Mouse (Mus musculus) MEL (cell line): Measurements from ENCODE around the gene Xpnpep2. TPM values are rescaled to one million over a fixed set of nuclear protein-coding genes. Genes with fewer than 3 reads are reported as not detected.

Source experiments
- DNase-seq: peaks from one replicate; pipeline ENCODE4 v3.0.0; 2011; ENCODE audit warnings: low read depth, low spot score
- H3K27ac ChIP-seq: 2 replicates; pipeline ENCODE4 v1.5.1; 2012; ENCODE audit warnings: low read depth, mild to moderate bottlenecking, control low read depth, low read length, moderate library complexity; ENCODE audit not compliant: control insufficient read depth
- H3K27me3 ChIP-seq, 2 experiments: fragments of 150-350 bp in 1 of 2; sonication (generic) in 1 of 2; 2 replicates each; pipeline ENCODE4 v1.6.1; 2012; ENCODE audit warnings: low read length in 2 of 2, mild to moderate bottlenecking in 2 of 2, improper control_type of control experiment in 1 of 2, moderate library complexity in 1 of 2; ENCODE audit not compliant: insufficient read depth in 2 of 2, control insufficient read depth in 1 of 2
- H3K36me3 ChIP-seq, 2 experiments: 2 replicates each; pipeline ENCODE4 v1.6.1; 2012 to 2014; ENCODE audit warnings: low read length in 2 of 2, improper control_type of control experiment in 1 of 2, inconsistent platforms in 1 of 2, mild to moderate bottlenecking in 1 of 2; ENCODE audit not compliant: insufficient read depth in 2 of 2, control insufficient read depth in 1 of 2
- H3K4me1 ChIP-seq, 2 experiments: fragments of 150-350 bp in 1 of 2; sonication (generic) in 1 of 2; 2 replicates each; pipeline ENCODE4 v1.6.1; 2012; ENCODE audit warnings: low read length in 2 of 2, improper control_type of control experiment in 1 of 2, mild to moderate bottlenecking in 1 of 2; ENCODE audit not compliant: insufficient read depth in 2 of 2, control insufficient read depth in 1 of 2
- H3K4me3 ChIP-seq, 2 experiments: fragments of 150-350 bp in 1 of 2; sonication (generic) in 1 of 2; 2 replicates each; pipeline ENCODE4 v1.5.1; 2012; ENCODE audit warnings: low read depth in 2 of 2, low read length in 2 of 2, mild to moderate bottlenecking in 2 of 2, moderate library complexity in 2 of 2, control low read depth in 1 of 2, improper control_type of control experiment in 1 of 2; ENCODE audit not compliant: control insufficient read depth in 1 of 2, insufficient read depth in 1 of 2
- H3K79me2 ChIP-seq: 2 replicates; pipeline ENCODE4 v1.6.1; 2012; ENCODE audit warnings: mild to moderate bottlenecking, low read length, moderate library complexity; ENCODE audit not compliant: control insufficient read depth, poor library complexity, insufficient read depth
- H3K9ac ChIP-seq: 2 replicates; pipeline ENCODE4 v1.6.1; 2012; ENCODE audit warnings: low read depth, mild to moderate bottlenecking, control low read depth, low read length, moderate library complexity; ENCODE audit not compliant: control insufficient read depth, poor library complexity, severe bottlenecking
- H3K9me3 ChIP-seq: fragments of 150-350 bp; sonication (generic); replicated peaks from 2 replicates; pipeline ENCODE4 v1.6.1; 2012; ENCODE audit warnings: mild to moderate bottlenecking, low read length, improper control_type of control experiment, moderate library complexity; ENCODE audit not compliant: insufficient read depth
- CHD1 ChIP-seq: IDR thresholded peaks from 2 replicates; pipeline ENCODE4 v1.6.1; 2012; ENCODE audit warnings: low read depth, mild to moderate bottlenecking, inconsistent platforms, low read length, improper control_type of control experiment
- CHD2 ChIP-seq: IDR thresholded peaks from 2 replicates; pipeline ENCODE4 v1.6.1; 2011; ENCODE audit warnings: low read length, improper control_type of control experiment
- CTCF ChIP-seq, 3 experiments: IDR thresholded peaks in 2 of 3; conservative IDR thresholded peaks in 1 of 3; 2 replicates each; pipeline ENCODE4 v1.5.1; 2011 to 2012; ENCODE audit warnings: low read length in 3 of 3, low read depth in 2 of 3, mild to moderate bottlenecking in 2 of 3, improper control_type of control experiment in 1 of 3, inconsistent platforms in 1 of 3, mixed read lengths in 1 of 3, moderate library complexity in 1 of 3; ENCODE audit not compliant: control insufficient read depth in 1 of 3, insufficient read depth in 1 of 3, poor library complexity in 1 of 3, severe bottlenecking in 1 of 3
- E2F4 ChIP-seq: IDR thresholded peaks from 2 replicates; pipeline ENCODE4 v1.6.1; 2011; ENCODE audit warnings: low read depth, low read length, improper control_type of control experiment, borderline replicate concordance
- EP300 ChIP-seq, 2 experiments: IDR thresholded peaks; 2 replicates each; pipeline ENCODE4 v1.6.1; 2011; ENCODE audit warnings: improper control_type of control experiment in 2 of 2, low read length in 2 of 2, low read depth in 1 of 2, mild to moderate bottlenecking in 1 of 2
- GABPA ChIP-seq: IDR thresholded peaks from 2 replicates; pipeline ENCODE4 v1.6.1; 2012; ENCODE audit warnings: low read depth, mild to moderate bottlenecking, inconsistent platforms, low read length, improper control_type of control experiment, moderate library complexity
- GATA1 ChIP-seq: IDR thresholded peaks from 2 replicates; pipeline ENCODE4 v1.6.1; 2011; ENCODE audit warnings: low read depth, low read length, improper control_type of control experiment
- JUND ChIP-seq: IDR thresholded peaks from 2 replicates; pipeline ENCODE4 v1.6.1; 2011; ENCODE audit warnings: low read depth, mild to moderate bottlenecking, improper control_type of control experiment, low read length
- KAT2A ChIP-seq: conservative IDR thresholded peaks from 2 replicates; pipeline ENCODE4 v1.6.1; 2012; ENCODE audit warnings: low read depth, low read length, improper control_type of control experiment, inconsistent platforms
- MAFK ChIP-seq: IDR thresholded peaks from 2 replicates; pipeline ENCODE4 v1.6.1; 2011; ENCODE audit warnings: low read depth, mild to moderate bottlenecking, low read length, improper control_type of control experiment, borderline replicate concordance
- MAX ChIP-seq: IDR thresholded peaks from 2 replicates; pipeline ENCODE4 v1.6.1; 2011; ENCODE audit warnings: low read length, improper control_type of control experiment
- MEF2A ChIP-seq: IDR thresholded peaks from 2 replicates; pipeline ENCODE4 v1.6.1; 2014; ENCODE audit warnings: low read depth, mild to moderate bottlenecking, inconsistent platforms, low read length, improper control_type of control experiment; ENCODE audit not compliant: poor library complexity, insufficient replicate concordance, severe bottlenecking; ENCODE audit errors: extremely low read depth
- MXI1 ChIP-seq: IDR thresholded peaks from 2 replicates; pipeline ENCODE4 v1.6.1; 2011; ENCODE audit warnings: mild to moderate bottlenecking, low read depth, low read length, improper control_type of control experiment
- MYC ChIP-seq: IDR thresholded peaks from 2 replicates; pipeline ENCODE4 v1.6.1; 2011; ENCODE audit warnings: low read depth, mild to moderate bottlenecking, low read length, improper control_type of control experiment, moderate library complexity
- NRF1 ChIP-seq: IDR thresholded peaks from 2 replicates; pipeline ENCODE4 v1.6.1; 2014; ENCODE audit warnings: low read depth, mild to moderate bottlenecking, inconsistent platforms, low read length, improper control_type of control experiment, moderate library complexity; ENCODE audit not compliant: poor library complexity, insufficient read depth, severe bottlenecking
- POLR2AphosphoS2 ChIP-seq: IDR thresholded peaks from 2 replicates; pipeline ENCODE4 v1.6.1; 2011; ENCODE audit warnings: low read length, improper control_type of control experiment
- POLR2AphosphoS5 ChIP-seq: IDR thresholded peaks from 2 replicates; pipeline ENCODE4 v1.6.1; 2012; ENCODE audit warnings: low read depth, borderline replicate concordance, mild to moderate bottlenecking, inconsistent platforms, low read length, moderate library complexity, mixed read lengths
- RAD21 ChIP-seq: IDR thresholded peaks from 2 replicates; pipeline ENCODE4 v1.6.1; 2011; ENCODE audit warnings: mild to moderate bottlenecking, low read depth, low read length, improper control_type of control experiment
- RCOR1 ChIP-seq: IDR thresholded peaks from 2 replicates; pipeline ENCODE4 v1.6.1; 2012; ENCODE audit warnings: low read depth, mild to moderate bottlenecking, inconsistent platforms, low read length, improper control_type of control experiment
- SMC3 ChIP-seq: IDR thresholded peaks from 2 replicates; pipeline ENCODE4 v1.6.1; 2011; ENCODE audit warnings: low read depth, low read length, improper control_type of control experiment
- TAL1 ChIP-seq: IDR thresholded peaks from 2 replicates; pipeline ENCODE4 v1.6.1; 2012; ENCODE audit warnings: mild to moderate bottlenecking, inconsistent platforms, low read length, moderate library complexity, mixed read lengths
- TBP ChIP-seq: IDR thresholded peaks from 2 replicates; pipeline ENCODE4 v1.8.0; 2011; ENCODE audit warnings: low read depth, low read length, improper control_type of control experiment
- TCF12 ChIP-seq: IDR thresholded peaks from 2 replicates; pipeline ENCODE4 v1.6.1; 2014; ENCODE audit warnings: low read depth, mild to moderate bottlenecking, inconsistent platforms, low read length, improper control_type of control experiment, moderate library complexity
- USF2 ChIP-seq, 2 experiments: IDR thresholded peaks; 2 replicates each; pipeline ENCODE4 v1.6.1; 2011 to 2012; ENCODE audit warnings: improper control_type of control experiment in 2 of 2, low read length in 2 of 2, borderline replicate concordance in 1 of 2, inconsistent platforms in 1 of 2, low read depth in 1 of 2, mild to moderate bottlenecking in 1 of 2; ENCODE audit not compliant: insufficient read depth in 1 of 2
- ZC3H11A ChIP-seq: IDR thresholded peaks from 2 replicates; pipeline ENCODE4 v1.6.1; 2012; ENCODE audit warnings: low read depth, mild to moderate bottlenecking, inconsistent platforms, low read length, improper control_type of control experiment
- ZKSCAN1 ChIP-seq: IDR thresholded peaks from 2 replicates; pipeline ENCODE4 v1.6.1; 2012; ENCODE audit warnings: low read depth, mild to moderate bottlenecking, inconsistent platforms, low read length, improper control_type of control experiment, moderate library complexity
- ZMIZ1 ChIP-seq: IDR thresholded peaks from 2 replicates; pipeline ENCODE4 v1.6.1; 2012; ENCODE audit warnings: low read depth, mild to moderate bottlenecking, inconsistent platforms, low read length, improper control_type of control experiment, moderate library complexity
- polyA plus RNA-seq, 2 experiments: library from polyadenylated mRNA; stranded (reverse) in 1 of 2; unstranded in 1 of 2; fragments of >175 nt in 1 of 2; fragments of >200 nt in 1 of 2; gene quantifications; 2 replicates each; pipeline versions ENCODE4 v1.2.1 to v1.2.4; 2012; ENCODE audit warnings: low replicate concordance in 2 of 2, low read depth in 1 of 2; ENCODE audit not compliant: insufficient read length in 2 of 2, insufficient read depth in 1 of 2, missing spikeins in 1 of 2
- total RNA-seq: library from RNA; depleted of rRNA; stranded (reverse); fragments of 300-350 nt; gene quantifications from 2 replicates; pipeline ENCODE4 v1.2.3, GENCODE M21; 2012

Gene Xpnpep2
- total and polyA plus RNA-seq, 3 experiments, result 0.31 to 1.9 TPM; not detected in 1

GRCm38 (mm10) chrX:48129167-48129566 lies 20.6 kb downstream of the Xpnpep2 start:
- no peak overlapping the region for H3K27ac ChIP-seq
- H3K27me3 ChIP-seq, result no peaks in the 10 kb centered on the region
- TF ChIP-seq TAL1 (no peak), ZC3H11A (no peak), GATA1 (no peak), KAT2A (no peak), SMC3 (no peak), E2F4 (no peak), GABPA (no peak), RCOR1 (no peak), ZKSCAN1 (no peak), POLR2AphosphoS2 (no peak), CHD2 (no peak), CHD1 (no peak), MAFK (no peak), EP300 (IDR thresholded peaks at IDR 0.05; ENCODE audit: low read depth in 1 of 2, low read length in 2 of 2) (no peak), MEF2A (no peak)
- H3K79me2 ChIP-seq, result no peaks in the 10 kb centered on the region
- H3K9me3 ChIP-seq, result no peaks in the 10 kb centered on the region
- H3K36me3 ChIP-seq, result peaks cover 0 to 5% of the 10 kb centered on the region in 2 experiments; a peak in 1 of 4 replicates
- H3K4me3 ChIP-seq, result no peak overlapping the region
- DNase-seq, result no peak
- H3K4me1 ChIP-seq, result peaks cover 3 to 9% of the 10 kb centered on the region in 2 experiments
- no peak overlapping the region for H3K9ac ChIP-seq

- Histone ChIP-seq H3K9ac (no peak overlapping the region), H3K36me3 (peaks cover 0 to 20% of the 10 kb centered on the region in 2 experiments; a peak in 2 of 4 replicates), H3K4me1 (peaks cover 9 to 30% of the 10 kb centered on the region in 2 experiments), H3K4me3 (no peak overlapping the region), H3K9me3 (no peaks in the 10 kb centered on the region), H3K79me2 (no peaks in the 10 kb centered on the region), H3K27ac (no peak overlapping the region), H3K27me3 (no peaks in the 10 kb centered on the region)
- DNase-seq, result no peak
- TF ChIP-seq ZMIZ1 (no peak), TAL1 (no peak), RAD21 (no peak), GABPA (no peak), KAT2A (no peak), TBP (no peak), NRF1 (no peak), MYC (no peak), MAX (no peak), CTCF (IDR thresholded peaks at IDR 0.05 in 2 of 3, conservative IDR thresholded peaks at IDR 0.05 in 1 of 3; ENCODE audit: control insufficient read depth in 1 of 3, insufficient read depth in 1 of 3, low read depth in 2 of 3, low read length in 3 of 3, poor library complexity in 1 of 3, severe bottlenecking in 1 of 3) (no peak), MAFK (no peak), POLR2AphosphoS5 (no peak), TCF12 (no peak), JUND (no peak), RCOR1 (no peak), MEF2A (no peak), ZKSCAN1 (no peak), USF2 (IDR thresholded peaks at IDR 0.05; ENCODE audit: borderline replicate concordance in 1 of 2, insufficient read depth in 1 of 2, low read depth in 1 of 2, low read length in 2 of 2) (no peak), MXI1 (no peak)
Observed at GRCm38 (mm10) chrX:48136935-48137334, 28.4 kb downstream of the Xpnpep2 start.
